In the genomic region with DNA sequence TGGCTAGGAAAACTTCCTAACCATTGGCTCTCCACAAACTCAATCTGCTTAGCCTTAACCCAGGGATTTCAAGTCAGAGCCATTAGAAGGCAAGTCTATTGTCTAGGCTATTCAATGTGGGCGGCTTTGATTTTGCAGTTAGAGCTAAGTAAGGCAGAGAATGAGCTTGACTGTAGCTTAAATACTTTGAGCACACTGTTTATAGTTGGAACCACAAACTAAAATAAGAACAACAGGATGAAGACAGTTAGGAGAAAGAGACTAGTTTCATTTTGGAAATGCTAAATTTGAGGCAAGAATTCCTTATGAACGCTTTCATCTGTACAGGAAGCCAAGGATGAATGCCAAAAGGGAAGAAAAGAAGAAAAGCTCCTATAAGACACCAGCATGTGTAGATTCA, we compare ENCODE assay signal across 26 mouse cellular contexts.
"Had no signal": no experiment of that assay in that cellular context is flagged by ENCODE, and none has a peak within 500 bp of the region (broad histone marks: within the 10 kb centered on the region; RNA-seq: fewer than 3 reads in every experiment).

No protein-coding gene starts in this region.

- ATAC-seq: hindbrain, postnatal 0 days; intestine, embryonic 16.5 days; liver, embryonic 12.5 days had no signal

- H3K4me1 ChIP-seq: heart, embryonic 13.5 days; heart, embryonic 15.5 days; hindbrain, embryonic 13.5 days; hindbrain, embryonic 15.5 days; kidney, embryonic 15.5 days; limb, embryonic 13.5 days; limb, embryonic 15.5 days; liver, embryonic 12.5 days had no signal

- DNase-seq: gastrocnemius, postnatal 14 days; gastrocnemius, postnatal 36 days; heart, adult 11 months; heart, adult 2 months; heart, postnatal 14 days; heart, postnatal 36 days; kidney, adult 11 months; kidney, adult 2 months; kidney, adult 9 months; kidney, postnatal 14 days; kidney, postnatal 36 days; layer of hippocampus, adult 9-11 months; layer of hippocampus, postnatal 36 days; left cerebral cortex, postnatal 4 days had no signal

- H3K27ac ChIP-seq: heart, adult 2 months; heart, embryonic 13.5 days; heart, embryonic 15.5 days; hindbrain, embryonic 13.5 days; hindbrain, embryonic 15.5 days; hindbrain, postnatal 0 days; kidney, embryonic 15.5 days; kidney, postnatal 0 days; limb, embryonic 13.5 days; limb, embryonic 15.5 days; liver, embryonic 12.5 days; liver, embryonic 14.5 days had no signal

- H3K4me3 ChIP-seq: heart, adult 2 months; heart, embryonic 13.5 days; heart, embryonic 15.5 days; hindbrain, embryonic 13.5 days; hindbrain, embryonic 15.5 days; kidney, embryonic 15.5 days; limb, embryonic 13.5 days; limb, embryonic 15.5 days; liver, embryonic 12.5 days had no signal
